Mouse (Mus musculus) heart, postnatal 0 days (tissue): ENCODE results near the gene Phospho1. TPM values are rescaled to one million over a fixed set of nuclear protein-coding genes. Genes with fewer than 3 reads are reported as not detected.

Experiments
- ATAC-seq: fragments of 200-750 bp; cut with Nextera tagmentation; 2 replicates; pipeline ENCODE4 v1.8.0; 2017; ENCODE audit warnings: low read depth, moderate number of reproducible peaks, moderate library complexity; ENCODE audit not compliant: insufficient read depth
- DNase-seq: peaks from one replicate; pipeline ENCODE4 v3.0.0-alpha.2; 2016; ENCODE audit warnings: low spot score
- H3K27ac ChIP-seq: fragments of 300-500 bp; sonication (generic); 2 replicates; pipeline ENCODE4 v1.5.1; 2014; ENCODE audit warnings: low read depth, mild to moderate bottlenecking
- H3K27me3 ChIP-seq: fragments of 300-500 bp; sonication (generic); 2 replicates; pipeline ENCODE4 v1.6.1; 2014; ENCODE audit warnings: low read length, mixed read lengths; ENCODE audit not compliant: control insufficient read depth, insufficient read depth
- H3K36me3 ChIP-seq: fragments of 300-500 bp; sonication (generic); replicated peaks from 2 replicates; pipeline ENCODE4 v1.6.1; 2014; ENCODE audit warnings: low read length, mixed read lengths; ENCODE audit not compliant: control insufficient read depth, insufficient read depth
- H3K4me1 ChIP-seq: fragments of 300-500 bp; sonication (generic); 2 replicates; pipeline ENCODE4 v1.6.1; 2014; ENCODE audit warnings: antibody characterized with exemption; ENCODE audit not compliant: control insufficient read depth, insufficient read depth
- H3K4me2 ChIP-seq: fragments of 300-500 bp; sonication (generic); 2 replicates; pipeline ENCODE4 v1.6.1; 2014; ENCODE audit warnings: low read depth, mild to moderate bottlenecking, low read length, moderate library complexity
- H3K4me3 ChIP-seq: fragments of 300-500 bp; sonication (generic); 2 replicates; pipeline ENCODE4 v1.5.1; 2014; ENCODE audit warnings: low read depth, low read length
- H3K9ac ChIP-seq: fragments of 300-500 bp; sonication (generic); replicated peaks from 2 replicates; pipeline ENCODE4 v1.6.1; 2014; ENCODE audit warnings: low read depth, low read length, mixed read lengths
- H3K9me3 ChIP-seq: fragments of 300-500 bp; sonication (generic); replicated peaks from 2 replicates; pipeline ENCODE4 v1.6.1; 2016; ENCODE audit warnings: low read length; ENCODE audit not compliant: control insufficient read depth
- CTCF ChIP-seq: IDR thresholded peaks from 2 replicates; pipeline ENCODE4 v1.5.1; 2016; ENCODE audit warnings: antibody characterized with exemption, control low read depth, low read depth
- EP300 ChIP-seq: IDR thresholded peaks from 2 replicates; pipeline ENCODE4 v1.6.1; 2016; ENCODE audit warnings: antibody characterized with exemption, low read depth
- WGBS: fragments of 180-500 bp; shearing (Covaris S2); extraction: QIAGEN DNeasy Blood & Tissue Kit; methylation state at CpG from one replicate; pipeline ENCODE4 v1.1.7; 2014; 5-methylcytosine and 5-hydroxymethylcytosine counted together
- polyA plus RNA-seq: library from polyadenylated mRNA; unstranded; fragments of >200 nt; fragmentation: Nextera tagmentation; extraction: Ambion mirVana; gene quantifications from 2 replicates; pipeline ENCODE4 v1.2.1, GENCODE M21; 2015
- total RNA-seq: library from RNA; depleted of rRNA; stranded (reverse); fragments of >200 nt; gene quantifications from 2 replicates; pipeline ENCODE4 v1.2.3, GENCODE M21; 2014; ENCODE audit warnings: low replicate concordance

Gene Phospho1
- total and polyA plus RNA-seq, 2 experiments from 2014 or later: 6.7 to 46.6 TPM

- no peak for TF ChIP-seq EP300
- no peaks in the 10 kb centered on the region for H3K4me1 ChIP-seq
- H3K9me3 ChIP-seq: no peaks in the 10 kb centered on the region
- H3K36me3 ChIP-seq: no peaks in the 10 kb centered on the region
- 83% methylated on average over 2 of the region's 2 CpGs for WGBS
- no peak overlapping the region for H3K4me2 ChIP-seq
- no peak overlapping the region for H3K4me3 ChIP-seq
- no peak overlapping the region for H3K27ac ChIP-seq
- ATAC-seq (no peak), DNase-seq (no peak)
- no peaks in the 10 kb centered on the region for H3K27me3 ChIP-seq
- no peak overlapping the region for H3K9ac ChIP-seq
Observed at GRCm38 (mm10) chr11:95814101-95814500, 10.2 kb upstream of the Phospho1 start.

GRCm38 (mm10) chr11:95814857-95815256 is 9.4 kb upstream of the Phospho1 start:
- no peaks in the 10 kb centered on the region for H3K27me3 ChIP-seq
- H3K9me3 ChIP-seq: no peaks in the 10 kb centered on the region
- no peak overlapping the region for H3K4me2 ChIP-seq
- no peaks in the 10 kb centered on the region for H3K36me3 ChIP-seq
- TF ChIP-seq EP300 (no peak), CTCF (no peak)
- no peak overlapping the region for H3K27ac ChIP-seq
- no peaks in the 10 kb centered on the region for H3K4me1 ChIP-seq
- H3K4me3 ChIP-seq: no peak overlapping the region
- 57% methylated on average over 5 of the region's 5 CpGs for WGBS
- H3K9ac ChIP-seq: no peak overlapping the region
- ATAC-seq: no peak
- DNase-seq: no peak

- no peak for DNase-seq
- no peaks in the 10 kb centered on the region for H3K27me3 ChIP-seq
Observed at GRCm38 (mm10) chr11:95815412-95815811, 8.9 kb upstream of the Phospho1 start.

GRCm38 (mm10) chr11:95819138-95819537 is 5.2 kb upstream of the Phospho1 start:
- WGBS: 86% methylated on average over 8 of the region's 8 CpGs
- Histone ChIP-seq H3K4me1 (no peaks in the 10 kb centered on the region; the same call in 1 of the 2 replicates), H3K9ac (no peak overlapping the region), H3K27me3 (no peaks in the 10 kb centered on the region), H3K36me3 (no peaks in the 10 kb centered on the region), H3K9me3 (no peaks in the 10 kb centered on the region), H3K4me3 (no peak overlapping the region), H3K4me2 (no peak overlapping the region), H3K27ac (no peak overlapping the region)
- no peak for TF ChIP-seq CTCF
- TF ChIP-seq EP300: no peak
- DNase-seq: no peak
- no peak for ATAC-seq

More at GRCm38 (mm10) chr11:95815412-95815811, 8.9 kb upstream of the Phospho1 start:
- H3K4me2 ChIP-seq: no peak overlapping the region
- TF ChIP-seq CTCF (no peak), EP300 (no peak)
- no peaks in the 10 kb centered on the region for H3K4me1 ChIP-seq
- ATAC-seq: no peak
- no peaks in the 10 kb centered on the region for H3K9me3 ChIP-seq
- H3K9ac ChIP-seq: no peak overlapping the region
- H3K27ac ChIP-seq: no peak overlapping the region
- no peaks in the 10 kb centered on the region for H3K36me3 ChIP-seq
- 71% methylated on average over 9 of the region's 9 CpGs for WGBS
- no peak overlapping the region for H3K4me3 ChIP-seq

- Histone ChIP-seq H3K4me1 (no peaks in the 10 kb centered on the region; the same call in 1 of the 2 replicates), H3K27ac (no peak overlapping the region), H3K4me2 (no peak overlapping the region), H3K27me3 (no peaks in the 10 kb centered on the region), H3K9ac (no peak overlapping the region), H3K4me3 (no peak overlapping the region), H3K36me3 (no peaks in the 10 kb centered on the region), H3K9me3 (no peaks in the 10 kb centered on the region)
- WGBS: 86% methylated on average over 3 of the region's 3 CpGs
- ATAC-seq (no peak), DNase-seq (no peak)
- TF ChIP-seq EP300 (no peak), CTCF (no peak)
Observed at GRCm38 (mm10) chr11:95821511-95821910, 2.8 kb upstream of the Phospho1 start.

GRCm38 (mm10) chr11:95822437-95822836 is 1.9 kb upstream of the Phospho1 start:
- no peaks in the 10 kb centered on the region for H3K27me3 ChIP-seq

More at GRCm38 (mm10) chr11:95822437-95822836, 1.9 kb upstream of the Phospho1 start:
- H3K27ac ChIP-seq: no peak overlapping the region
- no peaks in the 10 kb centered on the region for H3K36me3 ChIP-seq
- TF ChIP-seq EP300 (no peak), CTCF (no peak)
- ATAC-seq: no peak
- 88% methylated on average over 4 of the region's 4 CpGs for WGBS
- DNase-seq: no peak
- H3K4me1 ChIP-seq: peaks cover 7% of the 10 kb centered on the region
- no peak overlapping the region for H3K4me3 ChIP-seq
- H3K9me3 ChIP-seq: no peaks in the 10 kb centered on the region
- H3K4me2 ChIP-seq: no peak overlapping the region
- no peak overlapping the region for H3K9ac ChIP-seq
